Mouse (Mus musculus) hindbrain, embryonic 10.5 days (tissue): ENCODE measurements around the gene Tmem63a. TPM values are rescaled to one million over a fixed set of nuclear protein-coding genes. Genes with fewer than 3 reads are reported as not detected.

Experiments used
- DNase-seq: peaks from one replicate; pipeline ENCODE4 v3.0.0-alpha.2; 2017; ENCODE audit warnings: low spot score
- H3K27ac ChIP-seq: fragments of 300-500 bp; sonication (generic); 2 replicates; pipeline ENCODE4 v1.5.1; 2016; ENCODE audit warnings: mild to moderate bottlenecking, moderate library complexity
- H3K27me3 ChIP-seq: fragments of 300-500 bp; sonication (generic); 2 replicates; pipeline ENCODE4 v1.6.1; 2016; ENCODE audit warnings: mild to moderate bottlenecking; ENCODE audit not compliant: poor library complexity, insufficient read depth, severe bottlenecking
- H3K36me3 ChIP-seq: fragments of 300-500 bp; sonication (generic); 2 replicates; pipeline ENCODE4 v1.6.1; 2016; ENCODE audit warnings: mild to moderate bottlenecking, moderate library complexity
- H3K4me1 ChIP-seq: fragments of 300-500 bp; sonication (generic); replicated peaks from 2 replicates; pipeline ENCODE4 v1.6.1; 2016; ENCODE audit warnings: mild to moderate bottlenecking
- H3K4me3 ChIP-seq: fragments of 300-500 bp; sonication (generic); 2 replicates; pipeline ENCODE4 v1.5.1; 2016; ENCODE audit warnings: mild to moderate bottlenecking, moderate library complexity
- H3K9me3 ChIP-seq: fragments of 300-500 bp; sonication (generic); 2 replicates; pipeline ENCODE4 v1.6.1; 2016; ENCODE audit warnings: mild to moderate bottlenecking, moderate library complexity
- WGBS: fragments of 180-500 bp; shearing (Covaris S2); methylation state at CpG from one replicate; pipeline ENCODE4 v1.1.7; 2016; 5-methylcytosine and 5-hydroxymethylcytosine counted together
- polyA plus RNA-seq: library from polyadenylated mRNA; unstranded; fragments of >200 nt; fragmentation: Nextera tagmentation; extraction: Ambion mirVana; gene quantifications from 2 replicates; pipeline ENCODE4 v1.2.1, GENCODE M21; 2016

The Tmem63a gene
- polyA plus RNA-seq, 1 experiment from 2014 or later = 3.4 TPM

DNA sequence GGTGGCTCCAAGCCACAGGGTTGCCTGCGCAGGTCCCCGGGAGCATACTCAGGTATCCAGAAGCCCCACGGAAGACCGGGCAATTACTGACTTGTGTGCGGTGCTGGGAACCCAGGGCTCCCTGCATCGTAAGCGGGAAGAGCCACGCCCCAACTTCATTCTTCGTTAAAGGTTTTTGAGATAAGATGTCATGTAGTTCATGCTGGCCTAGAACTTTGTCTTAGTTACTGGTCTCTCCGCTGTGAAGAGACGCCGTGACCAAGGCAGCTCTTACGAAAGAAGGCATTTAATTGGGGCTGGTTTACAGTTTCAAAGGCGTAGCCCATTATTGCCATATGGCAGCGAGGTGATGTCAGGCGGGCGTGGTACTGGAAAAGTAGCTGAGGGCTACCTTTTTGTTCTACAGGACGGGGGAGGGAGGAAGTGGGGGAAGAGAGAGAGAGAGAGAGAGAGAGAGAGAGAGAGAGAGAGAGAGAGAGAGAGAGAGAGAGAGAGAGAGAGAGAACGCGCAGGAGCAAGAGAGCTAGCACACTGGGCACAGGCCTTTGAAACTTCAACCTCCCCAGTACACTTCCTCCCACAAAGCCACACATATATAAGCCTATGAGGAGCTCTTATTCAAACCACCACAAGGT, 30.4 kb upstream of the Tmem63a start:
- Histone ChIP-seq H3K27me3 (no peaks in the 10 kb centered on the region; the same call in 1 of the 2 replicates), H3K9me3 (no peaks in the 10 kb centered on the region), H3K4me3 (no peak overlapping the region), H3K4me1 (0 out of 2 replicates have a peak, but pooled peaks cover 7% of the 10 kb centered on the region), H3K36me3 (peaks cover 27% of the 10 kb centered on the region), H3K27ac (no peak overlapping the region)
- 65% methylated on average over 20 of the region's 20 CpGs for WGBS
- DNase-seq = no peak

GRCm38 (mm10) chr1:180912792-180913191, 29.4 kb upstream of the Tmem63a start:
- 0 out of 2 replicates have a peak, but pooled peaks cover 7% of the 10 kb centered on the region for H3K4me1 ChIP-seq
- H3K4me3 ChIP-seq = no peak overlapping the region
- H3K27me3 ChIP-seq = no peaks in the 10 kb centered on the region; the same call in 1 of the 2 replicates
- DNase-seq = no peak
- peaks cover 16% of the 10 kb centered on the region for H3K36me3 ChIP-seq
- H3K27ac ChIP-seq = no peak overlapping the region
- 88% methylated on average over 5 of the region's 5 CpGs for WGBS
- no peaks in the 10 kb centered on the region for H3K9me3 ChIP-seq

DNA sequence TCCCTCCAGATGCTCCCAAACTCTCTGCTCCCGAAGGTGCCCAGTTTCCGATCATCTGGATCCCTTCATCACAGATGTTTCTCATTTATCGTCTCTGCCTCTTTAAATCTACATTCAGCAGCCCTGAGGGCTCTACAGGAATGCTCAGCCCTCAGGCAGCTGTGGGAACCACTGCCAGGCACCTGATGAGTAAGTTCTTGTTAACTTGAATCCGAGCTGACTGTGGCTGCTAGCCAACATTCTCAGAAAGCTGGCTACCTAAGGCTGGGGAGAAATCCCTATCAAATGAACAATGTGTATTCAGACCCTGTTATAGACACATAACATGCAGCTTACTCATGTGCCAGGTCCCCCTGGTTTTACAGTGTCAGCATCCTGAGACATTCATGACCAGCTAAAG, 28.3 kb upstream of the Tmem63a start:
- no peak for DNase-seq
- WGBS = 65% methylated on average over 4 of the region's 4 CpGs
- 0 out of 2 replicates have a peak, but pooled peaks cover 7% of the 10 kb centered on the region for H3K4me1 ChIP-seq

DNA sequence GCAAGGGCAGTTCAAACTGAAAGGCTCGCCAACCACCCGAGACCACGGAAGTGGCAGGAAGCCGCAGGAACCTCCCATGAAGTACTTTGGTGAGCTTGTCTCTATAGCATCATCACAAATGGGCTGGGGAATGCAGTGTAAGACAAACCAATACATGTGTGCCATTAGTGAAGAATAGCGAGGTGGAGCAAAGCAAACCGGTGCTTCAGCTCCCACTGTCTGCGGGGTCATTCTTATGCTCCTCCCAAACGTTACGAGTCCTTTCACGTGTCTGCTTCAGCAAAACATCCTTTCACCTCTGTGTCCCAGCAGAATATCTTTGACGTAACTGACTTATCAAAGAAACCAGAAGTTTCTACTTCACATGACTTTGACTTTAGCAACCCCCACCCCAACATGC, 25.7 kb upstream of the Tmem63a start:
- Histone ChIP-seq H3K4me1 (0 out of 2 replicates have a peak, but pooled peaks cover 7% of the 10 kb centered on the region), H3K27me3 (no peaks in the 10 kb centered on the region; the same call in 1 of the 2 replicates), H3K4me3 (no peak overlapping the region), H3K27ac (no peak overlapping the region), H3K36me3 (no peaks in the 10 kb centered on the region), H3K9me3 (no peaks in the 10 kb centered on the region)
- DNase-seq = no peak
- WGBS = 94% methylated on average over 11 of the region's 11 CpGs

More for the DNA sequence above, 28.3 kb upstream of the Tmem63a start:
- Histone ChIP-seq H3K27ac (no peak overlapping the region), H3K4me3 (no peak overlapping the region), H3K36me3 (peaks cover 6% of the 10 kb centered on the region), H3K27me3 (no peaks in the 10 kb centered on the region; the same call in 1 of the 2 replicates), H3K9me3 (no peaks in the 10 kb centered on the region)

DNA sequence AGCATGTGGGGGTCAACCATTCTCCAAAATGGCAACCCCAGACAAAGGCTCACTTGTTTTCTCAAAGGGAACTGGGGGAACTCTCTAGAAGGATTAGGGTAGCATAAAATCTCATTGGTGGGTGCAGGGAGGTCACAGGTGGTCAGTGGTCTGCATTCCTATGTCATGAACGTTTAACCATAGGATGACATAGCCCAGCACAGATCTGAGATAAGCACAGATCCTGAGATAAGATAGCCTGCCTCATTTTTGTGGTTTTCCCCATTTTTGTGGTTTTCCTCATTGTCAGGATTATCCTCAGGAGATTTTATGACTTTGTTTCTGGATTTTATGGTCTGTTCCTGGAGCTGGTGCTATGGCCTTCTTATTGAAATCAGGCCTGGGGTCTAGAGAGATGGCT, 25.1 kb upstream of the Tmem63a start:
- Histone ChIP-seq H3K9me3 (no peaks in the 10 kb centered on the region), H3K27me3 (no peaks in the 10 kb centered on the region), H3K36me3 (no peaks in the 10 kb centered on the region), H3K4me3 (no peak overlapping the region), H3K4me1 (0 out of 2 replicates have a peak, but pooled peaks cover 3% of the 10 kb centered on the region), H3K27ac (no peak overlapping the region)
- 51% methylated on average over 1 of the region's 1 CpGs for WGBS
- no peak for DNase-seq

GRCm38 (mm10) chr1:180919686-180920085, 22.5 kb upstream of the Tmem63a start:
- H3K4me1 ChIP-seq = 0 out of 2 replicates have a peak, but pooled peaks cover 3% of the 10 kb centered on the region
- no peak overlapping the region for H3K27ac ChIP-seq
- H3K27me3 ChIP-seq = no peaks in the 10 kb centered on the region
- no peaks in the 10 kb centered on the region for H3K36me3 ChIP-seq
- no peaks in the 10 kb centered on the region for H3K9me3 ChIP-seq
- no peak for DNase-seq
- H3K4me3 ChIP-seq = no peak overlapping the region
- 32% methylated on average over 8 of the region's 8 CpGs for WGBS

DNA sequence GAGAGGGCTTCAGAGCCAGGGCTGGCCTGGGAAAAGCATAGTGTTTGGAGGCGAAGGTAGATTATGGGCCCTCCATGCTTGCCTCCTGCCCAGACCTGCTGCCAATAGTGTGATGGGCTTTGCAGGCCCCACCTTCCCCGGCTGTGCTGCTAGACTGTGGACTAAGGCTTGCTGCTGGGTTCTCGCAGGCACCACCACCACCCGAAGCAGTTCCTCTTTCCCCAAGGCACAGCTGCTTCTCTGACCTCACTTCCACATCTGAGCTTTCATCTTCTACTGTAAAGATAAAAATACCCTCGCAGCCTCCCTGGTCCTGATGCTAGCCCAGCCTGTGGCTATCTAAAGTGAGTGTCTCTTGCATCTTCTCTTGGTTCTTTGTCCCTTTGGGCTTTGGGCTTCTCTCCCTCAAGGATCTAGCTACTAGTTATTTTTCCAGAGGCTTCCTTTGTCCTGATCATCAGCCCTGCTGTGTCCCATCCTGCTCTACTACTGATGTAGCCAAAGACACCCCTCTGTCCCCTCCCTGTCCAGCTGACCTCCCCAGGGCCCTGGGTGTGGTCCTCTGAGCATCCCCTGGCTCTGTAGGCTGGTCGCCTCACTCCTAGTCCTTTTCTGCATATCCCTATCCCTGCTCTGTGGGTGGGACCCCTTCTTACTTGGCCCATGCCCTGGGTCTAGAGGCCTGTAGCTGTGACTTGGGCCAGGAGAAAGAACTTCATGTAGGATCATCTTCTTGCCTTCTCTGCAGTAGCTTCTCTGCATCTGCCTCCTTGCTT, 19.7 kb upstream of the Tmem63a start:
- 78% methylated on average over 6 of the region's 6 CpGs for WGBS
- no peaks in the 10 kb centered on the region for H3K36me3 ChIP-seq
- no peaks in the 10 kb centered on the region for H3K9me3 ChIP-seq
- DNase-seq = no peak
- no peaks in the 10 kb centered on the region for H3K27me3 ChIP-seq
- H3K27ac ChIP-seq = no peak overlapping the region
- H3K4me3 ChIP-seq = no peak overlapping the region
- H3K4me1 ChIP-seq = 0 out of 2 replicates have a peak, but pooled peaks cover 3% of the 10 kb centered on the region

GRCm38 (mm10) chr1:180924737-180925136, 17.4 kb upstream of the Tmem63a start:
- Histone ChIP-seq H3K27ac (no peak overlapping the region), H3K9me3 (no peaks in the 10 kb centered on the region), H3K4me1 (no peaks in the 10 kb centered on the region), H3K27me3 (no peaks in the 10 kb centered on the region), H3K4me3 (no peak overlapping the region), H3K36me3 (no peaks in the 10 kb centered on the region)
- DNase-seq = no peak
- WGBS = 44% methylated on average over 2 of the region's 2 CpGs

DNA sequence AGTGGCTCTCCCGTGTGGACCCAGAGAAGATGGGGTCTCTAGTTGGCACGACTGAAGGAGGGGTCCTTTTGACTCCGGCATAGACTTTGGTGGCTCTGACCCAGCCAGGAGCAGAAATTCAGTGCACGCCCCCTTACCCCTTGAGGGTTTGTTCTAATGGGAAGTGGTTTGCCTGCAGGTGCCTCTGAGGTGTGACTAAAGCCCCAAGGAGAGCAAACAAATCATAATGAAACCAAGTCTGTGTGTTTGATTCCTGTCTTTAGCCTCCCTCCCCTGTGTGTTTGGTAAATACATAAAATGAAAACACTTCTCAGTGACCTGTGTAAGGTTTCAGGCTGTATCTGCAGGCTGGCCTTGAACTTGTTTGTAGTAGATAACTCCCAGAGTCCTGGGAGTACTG, 15.9 kb upstream of the Tmem63a start:
- no peak overlapping the region for H3K27ac ChIP-seq
- no peak overlapping the region for H3K4me3 ChIP-seq
- H3K27me3 ChIP-seq = 0 out of 2 replicates have a peak, but pooled peaks cover 3% of the 10 kb centered on the region
- H3K4me1 ChIP-seq = no peaks in the 10 kb centered on the region
- no peaks in the 10 kb centered on the region for H3K36me3 ChIP-seq
- WGBS = 78% methylated on average over 4 of the region's 4 CpGs
- DNase-seq = no peak
- H3K9me3 ChIP-seq = no peaks in the 10 kb centered on the region

DNA sequence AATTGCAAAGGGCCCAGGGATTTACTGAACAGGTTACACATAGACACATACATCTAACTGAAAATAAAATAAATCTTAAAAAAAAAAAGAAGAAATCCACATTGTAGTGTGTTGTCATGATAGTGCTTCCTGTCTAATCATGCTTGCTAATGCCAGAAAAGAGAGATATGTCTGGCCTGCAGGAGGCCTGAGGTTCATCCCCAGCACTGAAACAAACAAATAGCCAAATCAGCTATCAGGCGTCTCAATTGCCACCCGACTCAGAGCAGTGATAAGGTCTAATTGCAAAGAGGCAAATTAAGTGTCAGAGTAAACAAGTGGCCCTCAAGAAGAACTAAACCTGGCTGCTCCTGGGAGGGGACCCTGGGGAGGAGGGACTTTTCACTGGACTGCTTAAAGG, 12.5 kb upstream of the Tmem63a start:
- Histone ChIP-seq H3K4me1 (peaks cover 15% of the 10 kb centered on the region), H3K27me3 (peaks cover 23% of the 10 kb centered on the region), H3K27ac (no peak overlapping the region), H3K9me3 (no peaks in the 10 kb centered on the region), H3K4me3 (no peak overlapping the region), H3K36me3 (no peaks in the 10 kb centered on the region)
- WGBS = 70% methylated on average over 2 of the region's 2 CpGs
- DNase-seq = no peak

DNA sequence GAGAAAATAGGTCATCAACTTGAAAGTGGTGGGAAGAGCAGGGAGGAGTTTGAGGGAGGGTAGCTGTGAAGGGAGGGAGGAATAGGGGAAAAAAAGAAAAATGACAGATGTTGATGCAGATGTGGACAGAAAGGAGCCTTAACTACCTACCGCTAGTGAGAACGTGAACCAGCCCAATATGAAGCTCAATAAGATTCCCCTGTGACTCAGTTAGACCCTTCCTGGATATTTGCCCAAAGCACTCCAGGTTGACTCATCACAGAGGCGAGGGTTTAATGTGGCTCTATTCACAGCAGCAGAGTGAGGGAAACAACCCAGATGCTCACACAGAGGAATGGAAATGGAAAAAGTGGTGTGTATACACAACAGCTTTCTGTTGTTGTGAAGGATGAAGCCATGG, 11.0 kb upstream of the Tmem63a start:
- H3K9me3 ChIP-seq = no peaks in the 10 kb centered on the region
- H3K4me3 ChIP-seq = no peak overlapping the region
- DNase-seq = no peak
- H3K4me1 ChIP-seq = peaks cover 23% of the 10 kb centered on the region
- peaks cover 38% of the 10 kb centered on the region for H3K27me3 ChIP-seq
- no peak overlapping the region for H3K27ac ChIP-seq
- H3K36me3 ChIP-seq = no peaks in the 10 kb centered on the region
- WGBS = 85% methylated on average over 3 of the region's 3 CpGs

- Histone ChIP-seq H3K4me1 (peaks cover 41% of the 10 kb centered on the region), H3K27me3 (peaks cover 64% of the 10 kb centered on the region), H3K4me3 (no peak overlapping the region), H3K36me3 (no peaks in the 10 kb centered on the region), H3K27ac (0 out of 2 replicates have a peak overlapping the region, but pooled peaks have one; percentile 40), H3K9me3 (no peaks in the 10 kb centered on the region)
- DNase-seq = no peak
- 7% methylated on average over 6 of the region's 6 CpGs for WGBS
Measured at GRCm38 (mm10) chr1:180933659-180934058, 8.5 kb upstream of the Tmem63a start.
